Mouse (Mus musculus) testis, adult 2 months (tissue): ENCODE data around the gene Sit1.

ENCODE experiments used
- CTCF ChIP-seq: fragments of 200-500 bp; IDR thresholded peaks from 2 replicates; pipeline ENCODE4 v1.5.1; 2012; ENCODE audit warnings: low read depth, mild to moderate bottlenecking, inconsistent platforms, low read length, moderate library complexity; ENCODE audit not compliant: control insufficient read depth, insufficient read depth, insufficient replicate concordance
- POLR2A ChIP-seq: fragments of 200-500 bp; IDR thresholded peaks from 2 replicates; pipeline ENCODE4 v1.6.1; 2012; ENCODE audit warnings: low read depth, mild to moderate bottlenecking, inconsistent platforms, low read length, moderate library complexity; ENCODE audit not compliant: control insufficient read depth

- TF ChIP-seq CTCF: no peak
- TF ChIP-seq POLR2A: no peak
Observed at GRCm38 (mm10) chr4:43503041-43503440, 19.5 kb upstream of the Sit1 start.
